Comparison of ENCODE assay signal across 27 mouse cellular contexts in the genomic region with DNA sequence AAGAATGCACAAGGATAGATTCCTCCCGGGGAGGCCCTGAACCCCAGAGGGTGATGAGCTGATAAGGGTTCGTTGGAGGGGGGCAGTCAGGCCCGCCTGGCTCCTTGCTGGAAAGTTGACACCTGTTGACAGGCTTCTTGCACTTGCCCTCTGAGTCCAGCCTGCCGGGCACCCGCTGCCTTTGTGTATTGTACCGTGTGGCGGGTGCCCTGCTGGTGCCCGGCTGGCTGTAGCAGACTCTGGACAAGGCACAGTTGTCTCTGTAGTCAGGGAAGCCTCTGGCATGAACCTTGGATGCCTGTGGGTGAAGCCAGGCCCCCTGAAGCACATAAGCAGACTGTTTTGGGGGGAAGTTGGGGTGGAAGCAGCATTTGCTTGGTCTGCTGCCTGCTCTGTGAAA. TPM values are rescaled to one million over a fixed set of nuclear protein-coding genes. Genes with fewer than 3 reads are reported as not detected.
A peak's percentile ranks its signal among the peaks of the same experiment; 100 is the strongest.
DNase-seq lines count a peak whose midpoint lies in the region; ATAC-seq and TF ChIP-seq lines count a peak whose summit lies in the region.
"Had no signal": no experiment of that assay in that cellular context is flagged by ENCODE, and none has a peak within 500 bp of the region (broad histone marks: within the 10 kb centered on the region; RNA-seq: fewer than 3 reads in every experiment).

No protein-coding gene starts in this region.

- peak; percentile 26 for DNase-seq in gastrocnemius, postnatal 25 days
- DNase-seq in gastrocnemius, adult 8-10 months (ENCODE audit: low spot score in 2 of 2): no peak
- no peak for DNase-seq in midbrain, embryonic 11.5 days (ENCODE audit: low spot score, missing footprints)
- no peak for DNase-seq in midbrain, postnatal 0 days (ENCODE audit: low spot score)
- DNase-seq in limb, embryonic 10.5 days (ENCODE audit: low spot score): no peak
- no peak for DNase-seq in left cerebral cortex, postnatal 14 days (ENCODE audit: low spot score in 2 of 2)
- no peak for DNase-seq in left cerebral cortex, adult 9 months (ENCODE audit: low spot score in 2 of 2)
- DNase-seq: adrenal gland, postnatal 10 days; cerebellum, adult 9-11 months; kidney, adult 11 months; kidney, postnatal 10 days; layer of hippocampus, postnatal 36 days; liver, embryonic 13.5 days; retina, postnatal 1 day; thymus, adult 18-20 months had no signal

- peaks cover 47% of the 10 kb centered on the region for H3K27me3 ChIP-seq in midbrain, embryonic 11.5 days (ENCODE audit: control insufficient read depth, insufficient read depth, low read length)
- peaks cover 38% of the 10 kb centered on the region for H3K27me3 ChIP-seq in midbrain, postnatal 0 days (ENCODE audit: insufficient read depth, low read length)
- H3K27me3 ChIP-seq in limb, embryonic 10.5 days (ENCODE audit: low read depth, poor library complexity, severe bottlenecking): peaks cover 93% of the 10 kb centered on the region

- intact Hi-C loops in left cerebral cortex, postnatal 14 days (cut with DNase I): no loop called here

- no peak overlapping the region for H3K27ac ChIP-seq in midbrain, embryonic 11.5 days (ENCODE audit: low read depth, low read length)
- H3K27ac ChIP-seq in midbrain, postnatal 0 days (ENCODE audit: low read depth, low read length): no peak overlapping the region
- peak overlapping the region; percentile 50 for H3K27ac ChIP-seq in limb, embryonic 10.5 days
- H3K27ac ChIP-seq: embryonic facial prominence, embryonic 15.5 days; heart, adult 2 months; heart, embryonic 15.5 days; layer of hippocampus, adult 2 months; liver, embryonic 13.5 days; lung, embryonic 15.5 days; midbrain, embryonic 15.5 days; stomach, embryonic 15.5 days had no signal

- no peak overlapping the region for H3K4me2 ChIP-seq in midbrain, embryonic 11.5 days
- H3K4me2 ChIP-seq in midbrain, postnatal 0 days (ENCODE audit: low read depth, low read length, poor library complexity, severe bottlenecking): no peak overlapping the region
- H3K4me2 ChIP-seq: embryonic facial prominence, embryonic 15.5 days; heart, embryonic 15.5 days; liver, embryonic 13.5 days; lung, embryonic 15.5 days; midbrain, embryonic 15.5 days; stomach, embryonic 15.5 days had no signal

- TF ChIP-seq CTCF in midbrain, postnatal 0 days (IDR thresholded peaks at IDR 0.05): no peak

- WGBS in midbrain, embryonic 11.5 days: 73% methylated on average over 8 of the region's 8 CpGs
- 59% methylated on average over 8 of the region's 8 CpGs for WGBS in midbrain, postnatal 0 days
- 70% methylated on average over 8 of the region's 8 CpGs for WGBS in limb, embryonic 10.5 days

- H3K36me3 ChIP-seq in midbrain, embryonic 11.5 days (ENCODE audit: control insufficient read depth, insufficient read depth, low read length): no peaks in the 10 kb centered on the region
- H3K36me3 ChIP-seq in midbrain, postnatal 0 days (ENCODE audit: insufficient read depth, low read length): no peaks in the 10 kb centered on the region
- no peaks in the 10 kb centered on the region for H3K36me3 ChIP-seq in limb, embryonic 10.5 days
- H3K36me3 ChIP-seq: embryonic facial prominence, embryonic 15.5 days; heart, embryonic 15.5 days; liver, embryonic 13.5 days; lung, embryonic 15.5 days; midbrain, embryonic 15.5 days; stomach, embryonic 15.5 days had no signal

- no peaks in the 10 kb centered on the region for H3K9me3 ChIP-seq in midbrain, embryonic 11.5 days (ENCODE audit: control insufficient read depth, low read length)
- H3K9me3 ChIP-seq in midbrain, postnatal 0 days (ENCODE audit: low read length): no peaks in the 10 kb centered on the region
- H3K9me3 ChIP-seq in limb, embryonic 10.5 days (replicated peaks): no peaks in the 10 kb centered on the region
- H3K9me3 ChIP-seq: embryonic facial prominence, embryonic 15.5 days; heart, embryonic 15.5 days; liver, embryonic 13.5 days; lung, embryonic 15.5 days; midbrain, embryonic 15.5 days; stomach, embryonic 15.5 days had no signal

- peaks cover 33% of the 10 kb centered on the region for H3K4me1 ChIP-seq in midbrain, embryonic 11.5 days (ENCODE audit: control insufficient read depth, insufficient read depth, low read length)
- H3K4me1 ChIP-seq in midbrain, postnatal 0 days (ENCODE audit: insufficient read depth, low read length): peaks cover 3% of the 10 kb centered on the region; the same call in 1 of the 2 replicates
- H3K4me1 ChIP-seq in limb, embryonic 10.5 days: peaks cover 61% of the 10 kb centered on the region
- H3K4me1 ChIP-seq: liver, embryonic 13.5 days had no signal

- no peak for ATAC-seq in midbrain, embryonic 11.5 days (ENCODE audit: low FRiP score)
- no peak for ATAC-seq in midbrain, postnatal 0 days (ENCODE audit: low FRiP score)
- ATAC-seq: activated CD4-positive, CD25-positive, alpha-beta regulatory T cell, adult 4 months; midbrain, embryonic 15.5 days had no signal

- 0 out of 2 replicates have a peak overlapping the region, but pooled peaks have one; percentile 6 for H3K9ac ChIP-seq in midbrain, embryonic 11.5 days (ENCODE audit: low read length)
- H3K9ac ChIP-seq in midbrain, postnatal 0 days (replicated peaks; ENCODE audit: low read length, poor library complexity, severe bottlenecking): no peak overlapping the region
- H3K9ac ChIP-seq: embryonic facial prominence, embryonic 15.5 days; heart, embryonic 15.5 days; liver, embryonic 13.5 days; lung, embryonic 15.5 days; midbrain, embryonic 15.5 days; stomach, embryonic 15.5 days had no signal

- H3K4me3 ChIP-seq in midbrain, embryonic 11.5 days (ENCODE audit: low read depth, low read length): no peak overlapping the region
- no peak overlapping the region for H3K4me3 ChIP-seq in midbrain, postnatal 0 days (ENCODE audit: low read depth, low read length)
- H3K4me3 ChIP-seq in limb, embryonic 10.5 days: no peak overlapping the region
- H3K4me3 ChIP-seq: embryonic facial prominence, embryonic 15.5 days; heart, adult 2 months; heart, embryonic 15.5 days; layer of hippocampus, adult 2 months; liver, embryonic 13.5 days; lung, embryonic 15.5 days; midbrain, embryonic 15.5 days; stomach, embryonic 15.5 days had no signal

RNA-seq across cellular contexts. Expression of a gene that starts 5.8 kb away (rescaled TPM):
- 1 to 10 TPM; 8.2 to 8.5 TPM for total RNA-seq in gastrocnemius, postnatal 25 days (2021)
- 10 to 100 TPM in 1 of 4 experiments, 1 to 10 TPM in 3; 8.9 to 13.2 (median 9.5) TPM for total RNA-seq in gastrocnemius, adult 8-10 months (2022)
- polyA plus RNA-seq in midbrain, embryonic 11.5 days (2014; fragmentation: Nextera tagmentation; extraction: Ambion mirVana): 4.0 and 4.8 TPM in 2 replicates
- total RNA-seq in midbrain, postnatal 0 days (2014; rRNA removed): 4.2 and 5.6 TPM in 2 replicates
- polyA plus RNA-seq in midbrain, postnatal 0 days (2015; fragmentation: Nextera tagmentation; extraction: Ambion mirVana): 2.3 and 2.9 TPM in 2 replicates
- 1.2 and 1.8 TPM in 2 replicates for polyA plus RNA-seq in limb, embryonic 10.5 days (2016; fragmentation: Nextera tagmentation; extraction: Ambion mirVana)
- 10 to 100 TPM; 17.1 to 19.9 TPM for total RNA-seq in left cerebral cortex, postnatal 14 days (2021)
- total RNA-seq: neutrophil, adult 5-6 weeks had no signal
- polyA plus RNA-seq: activated CD4-positive, CD25-positive, alpha-beta regulatory T cell, adult 4 months had no signal

RNA-seq across cellular contexts. Expression of a gene that starts 21.9 kb away (rescaled TPM):
- not detected for total RNA-seq in gastrocnemius, postnatal 25 days (2021)
- total RNA-seq in gastrocnemius, adult 8-10 months (2022): not detected
- polyA plus RNA-seq in midbrain, embryonic 11.5 days (2014; fragmentation: Nextera tagmentation; extraction: Ambion mirVana): 1.4 and 2.0 TPM in 2 replicates
- 0.16 TPM in 1 of 2 replicates, not detected in the other for total RNA-seq in midbrain, postnatal 0 days (2014; rRNA removed)
- polyA plus RNA-seq in midbrain, postnatal 0 days (2015; fragmentation: Nextera tagmentation; extraction: Ambion mirVana): 0.10 TPM in 1 of 2 replicates, not detected in the other
- 0.14 and 0.53 TPM in 2 replicates for polyA plus RNA-seq in limb, embryonic 10.5 days (2016; fragmentation: Nextera tagmentation; extraction: Ambion mirVana)
- total RNA-seq in left cerebral cortex, postnatal 14 days (2021): not detected
- total RNA-seq: adrenal gland, postnatal 10 days; heart, adult 2 months; hematopoietic stem cell, adult 5-6 weeks; layer of hippocampus, postnatal 36 days; left cerebral cortex, postnatal 36 days; neutrophil, adult 5-6 weeks had no signal
- polyA plus RNA-seq: cortical plate, adult 2 months; heart, adult 2 months; heart, embryonic 15.5 days; liver, embryonic 13.5 days had no signal
